Mouse (Mus musculus) liver, adult 2 months (tissue): Measurements from ENCODE around the gene Colgalt2. TPM values are rescaled to one million over a fixed set of nuclear protein-coding genes. Genes with fewer than 3 reads are reported as not detected.

Experiments
- DNase-seq: peaks from one replicate; pipeline ENCODE4 v3.0.0-alpha.2; 2011; ENCODE audit warnings: low read depth, low spot score; ENCODE audit errors: extremely low read depth
- H3K27ac ChIP-seq: fragments of 200-500 bp; replicated peaks from 2 replicates; pipeline ENCODE4 v1.5.1; 2012; ENCODE audit warnings: low read depth, mild to moderate bottlenecking, control low read depth, inconsistent platforms, low read length; ENCODE audit not compliant: insufficient read depth
- H3K27me3 ChIP-seq: fragments of 200-500 bp; 2 replicates; pipeline ENCODE4 v1.6.1; 2012; ENCODE audit warnings: mild to moderate bottlenecking, moderate library complexity, low read length, inconsistent platforms; ENCODE audit not compliant: control insufficient read depth, insufficient read depth
- H3K36me3 ChIP-seq: fragments of 200-500 bp; 2 replicates; pipeline ENCODE4 v1.6.1; 2012; ENCODE audit warnings: low read length, inconsistent platforms; ENCODE audit not compliant: control insufficient read depth, insufficient read depth
- H3K4me1 ChIP-seq: fragments of 200-500 bp; 2 replicates; pipeline ENCODE4 v1.6.1; 2011; ENCODE audit warnings: low read length; ENCODE audit not compliant: control insufficient read depth, insufficient read depth
- H3K4me3 ChIP-seq: fragments of 200-500 bp; 2 replicates; pipeline ENCODE4 v1.5.1; 2011; ENCODE audit warnings: low read depth, mild to moderate bottlenecking, control low read depth, low read length, moderate library complexity; ENCODE audit not compliant: insufficient read depth
- H3K79me2 ChIP-seq: fragments of 200-500 bp; 2 replicates; pipeline ENCODE4 v1.6.1; 2012; ENCODE audit warnings: inconsistent platforms, mild to moderate bottlenecking, low read length, moderate library complexity; ENCODE audit not compliant: control insufficient read depth, insufficient read depth
- H3K9ac ChIP-seq: fragments of 200-500 bp; 2 replicates; pipeline ENCODE4 v1.6.1; 2012; ENCODE audit warnings: low read depth, mild to moderate bottlenecking, control low read depth, inconsistent platforms, low read length
- CTCF ChIP-seq: fragments of 200-500 bp; IDR thresholded peaks from 2 replicates; pipeline ENCODE4 v1.5.1; 2011; ENCODE audit warnings: low read depth, low read length, control low read depth
- POLR2A ChIP-seq: fragments of 200-500 bp; IDR thresholded peaks from 2 replicates; pipeline ENCODE4 v1.6.1; 2011; ENCODE audit warnings: low read length, control low read depth; ENCODE audit not compliant: insufficient read depth; ENCODE audit errors: extremely low read depth
- WGBS: fragments of 180-500 bp; shearing (Covaris S2); methylation state at CpG from one replicate; pipeline ENCODE4 v1.1.7; 2018; 5-methylcytosine and 5-hydroxymethylcytosine counted together
- polyA plus RNA-seq: library from polyadenylated mRNA; depleted of rRNA; stranded (reverse); fragments of >200 nt; gene quantifications from 2 replicates; pipeline ENCODE4 v1.2.3, GENCODE M21; 2012
- total RNA-seq: library from RNA; depleted of rRNA; stranded (reverse); fragments of >200 nt; gene quantifications from 2 replicates; pipeline ENCODE4 v1.2.3, GENCODE M21; 2014

Gene Colgalt2
- total and polyA plus RNA-seq, 2 experiments = 0.35 to 1.6 TPM

- no peak for DNase-seq
- Histone ChIP-seq H3K9ac (no peak overlapping the region), H3K4me1 (no peaks in the 10 kb centered on the region), H3K36me3 (peaks cover 5% of the 10 kb centered on the region), H3K4me3 (no peak overlapping the region), H3K27ac (no peak overlapping the region), H3K79me2 (no peaks in the 10 kb centered on the region), H3K27me3 (no peaks in the 10 kb centered on the region)
- WGBS = 65% methylated on average over 7 of the region's 7 CpGs
- TF ChIP-seq CTCF (no peak), POLR2A (no peak)
These were observed 134.9 kb downstream of the Colgalt2 start for GRCm38 (mm10) chr1:152534531-152534930.

- H3K27me3 ChIP-seq = no peaks in the 10 kb centered on the region
- no peak overlapping the region for H3K9ac ChIP-seq
- 56% methylated on average over 16 of the region's 16 CpGs for WGBS
- no peak overlapping the region for H3K27ac ChIP-seq
- no peak for TF ChIP-seq CTCF
- TF ChIP-seq POLR2A = no peak
- H3K4me1 ChIP-seq = no peaks in the 10 kb centered on the region
- H3K79me2 ChIP-seq = no peaks in the 10 kb centered on the region
- H3K4me3 ChIP-seq = no peak overlapping the region
- DNase-seq = peak; percentile 46
- peaks cover 2% of the 10 kb centered on the region for H3K36me3 ChIP-seq
These were observed 136.9 kb downstream of the Colgalt2 start for GRCm38 (mm10) chr1:152536416-152537018.

- Histone ChIP-seq H3K9ac (no peak overlapping the region), H3K36me3 (peaks cover 2% of the 10 kb centered on the region), H3K27ac (no peak overlapping the region), H3K4me3 (no peak overlapping the region), H3K27me3 (no peaks in the 10 kb centered on the region), H3K4me1 (no peaks in the 10 kb centered on the region), H3K79me2 (no peaks in the 10 kb centered on the region)
- WGBS = 89% methylated on average over 13 of the region's 13 CpGs
- no peak for TF ChIP-seq POLR2A
- no peak for TF ChIP-seq CTCF
- no peak for DNase-seq
These were observed 137.6 kb downstream of the Colgalt2 start for GRCm38 (mm10) chr1:152537186-152537585.

GRCm38 (mm10) chr1:152538817-152539216, 139.2 kb downstream of the Colgalt2 start:
- peak; percentile 92 for DNase-seq
- Histone ChIP-seq H3K4me1 (no peaks in the 10 kb centered on the region), H3K9ac (no peak overlapping the region), H3K36me3 (peaks cover 2% of the 10 kb centered on the region), H3K27ac (no peak overlapping the region), H3K79me2 (no peaks in the 10 kb centered on the region), H3K4me3 (no peak overlapping the region), H3K27me3 (no peaks in the 10 kb centered on the region)
- no peak for TF ChIP-seq POLR2A
- no peak for TF ChIP-seq CTCF
- WGBS = 52% methylated on average over 4 of the region's 4 CpGs

GRCm38 (mm10) chr1:152540304-152540887, 140.8 kb downstream of the Colgalt2 start:
- TF ChIP-seq POLR2A = no peak
- no peak for TF ChIP-seq CTCF
- Histone ChIP-seq H3K79me2 (no peaks in the 10 kb centered on the region), H3K9ac (no peak overlapping the region), H3K4me3 (no peak overlapping the region), H3K4me1 (no peaks in the 10 kb centered on the region), H3K36me3 (peaks cover 4% of the 10 kb centered on the region; the same call in 1 of the 2 replicates), H3K27me3 (no peaks in the 10 kb centered on the region), H3K27ac (no peak overlapping the region)
- peak; percentile 42 for DNase-seq
- 74% methylated on average over 3 of the region's 3 CpGs for WGBS

GRCm38 (mm10) chr1:152542747-152543378, 143.2 kb downstream of the Colgalt2 start:
- no peak overlapping the region for H3K9ac ChIP-seq
- H3K4me1 ChIP-seq = no peaks in the 10 kb centered on the region
- no peak overlapping the region for H3K4me3 ChIP-seq
- no peak for DNase-seq
- WGBS = 93% methylated on average over 6 of the region's 6 CpGs
- no peak for TF ChIP-seq POLR2A
- H3K36me3 ChIP-seq = peaks cover 2% of the 10 kb centered on the region; the same call in 1 of the 2 replicates
- no peaks in the 10 kb centered on the region for H3K79me2 ChIP-seq
- no peak overlapping the region for H3K27ac ChIP-seq
- no peaks in the 10 kb centered on the region for H3K27me3 ChIP-seq
